Mouse (Mus musculus) spleen, embryonic (tissue): ENCODE measurements around the gene Gcsh.

Experiments
- CTCF ChIA-PET: fragments of 350-600 bp; sonication (Branson Sonifier 250); formaldehyde crosslinking; loops from one replicate; lab custom pipeline; 2022; lab: Charles Lee

Gcsh gene

GRCm38 (mm10) chr8:116993095-116993867 is at the start of gene Gcsh:
Gene Gcsh, minus strand, starts transcription at chr8:116993537.
- CTCF ChIA-PET = no interaction called here

- CTCF ChIA-PET = no interaction called here
Measured at GRCm38 (mm10) chr8:117039843-117040242, 46.5 kb upstream of the Gcsh start.

GRCm38 (mm10) chr8:117037374-117037935 is 44.1 kb upstream of the Gcsh start:
- CTCF ChIA-PET = no interaction called here

GRCm38 (mm10) chr8:117033393-117033792 is 40.1 kb upstream of the Gcsh start:
- CTCF ChIA-PET = interaction anchor here (0.6 kb wide), 1 partner anchor 225 kb away, joined by 5 read pairs; no protein-coding TSS in a partner anchor

- CTCF ChIA-PET = no interaction called here
Measured at GRCm38 (mm10) chr8:117032609-117033008, 39.3 kb upstream of the Gcsh start.

GRCm38 (mm10) chr8:117031476-117031875 is 38.1 kb upstream of the Gcsh start:
- CTCF ChIA-PET = no interaction called here

GRCm38 (mm10) chr8:117028686-117029085 is 35.3 kb upstream of the Gcsh start:
- CTCF ChIA-PET = no interaction called here

- CTCF ChIA-PET = no interaction called here
Measured at GRCm38 (mm10) chr8:117027601-117028000, 34.3 kb upstream of the Gcsh start.

GRCm38 (mm10) chr8:117022297-117022993 is 29.1 kb upstream of the Gcsh start:
- CTCF ChIA-PET = no interaction called here

- CTCF ChIA-PET = no interaction called here
Measured at GRCm38 (mm10) chr8:117019323-117020275, 26.3 kb upstream of the Gcsh start.

GRCm38 (mm10) chr8:117017896-117018295 is 24.6 kb upstream of the Gcsh start:
- CTCF ChIA-PET = no interaction called here

- CTCF ChIA-PET = no interaction called here
Measured at GRCm38 (mm10) chr8:117017006-117017405, 23.7 kb upstream of the Gcsh start.

- CTCF ChIA-PET = no interaction called here
Measured at GRCm38 (mm10) chr8:117015670-117016069, 22.3 kb upstream of the Gcsh start.

GRCm38 (mm10) chr8:117011366-117011765 is 18.0 kb upstream of the Gcsh start:
- CTCF ChIA-PET = no interaction called here

- CTCF ChIA-PET = no interaction called here
Measured at GRCm38 (mm10) chr8:116994016-116994716, 829 bp upstream of the Gcsh start.

- CTCF ChIA-PET = interaction anchor here (0.6 kb wide), 1 partner anchor 136 kb away, joined by 14 read pairs; no protein-coding TSS in a partner anchor
Measured at GRCm38 (mm10) chr8:116992176-116992971, 963 bp downstream of the Gcsh start.

- CTCF ChIA-PET = interaction anchor here (1.0 kb wide), 1 partner anchor 70 kb away, joined by 3 read pairs; the partner anchor contains the start of genes Cenpn and Cmc2
Measured at GRCm38 (mm10) chr8:116991241-116991640, 2.1 kb downstream of the Gcsh start.

GRCm38 (mm10) chr8:116989842-116990241 is 3.5 kb downstream of the Gcsh start:
- CTCF ChIA-PET = interaction anchor here (0.7 kb wide), 1 partner anchor 12 kb away, joined by 5 read pairs; no protein-coding TSS in a partner anchor

GRCm38 (mm10) chr8:116980117-116980516 is 13.2 kb downstream of the Gcsh start:
- CTCF ChIA-PET = interaction anchor here (0.6 to 0.9 kb wide), 3 partner anchors 48 to 108 kb away, joined by 3 to 5 read pairs (median 4); no protein-coding TSS in a partner anchor
